Mouse (Mus musculus): ENCODE results near the gene H2-Oa. TPM values are rescaled to one million over a fixed set of nuclear protein-coding genes. Genes with fewer than 3 reads are reported as not detected.
"Not testable (repeated sequence)": the region's sequence is repeated elsewhere in the genome, so short reads cannot be mapped to it uniquely, and the experiment has no call there.

The H2-Oa gene
- total RNA-seq, 2 experiments from 2014 or later = not detected

DNA sequence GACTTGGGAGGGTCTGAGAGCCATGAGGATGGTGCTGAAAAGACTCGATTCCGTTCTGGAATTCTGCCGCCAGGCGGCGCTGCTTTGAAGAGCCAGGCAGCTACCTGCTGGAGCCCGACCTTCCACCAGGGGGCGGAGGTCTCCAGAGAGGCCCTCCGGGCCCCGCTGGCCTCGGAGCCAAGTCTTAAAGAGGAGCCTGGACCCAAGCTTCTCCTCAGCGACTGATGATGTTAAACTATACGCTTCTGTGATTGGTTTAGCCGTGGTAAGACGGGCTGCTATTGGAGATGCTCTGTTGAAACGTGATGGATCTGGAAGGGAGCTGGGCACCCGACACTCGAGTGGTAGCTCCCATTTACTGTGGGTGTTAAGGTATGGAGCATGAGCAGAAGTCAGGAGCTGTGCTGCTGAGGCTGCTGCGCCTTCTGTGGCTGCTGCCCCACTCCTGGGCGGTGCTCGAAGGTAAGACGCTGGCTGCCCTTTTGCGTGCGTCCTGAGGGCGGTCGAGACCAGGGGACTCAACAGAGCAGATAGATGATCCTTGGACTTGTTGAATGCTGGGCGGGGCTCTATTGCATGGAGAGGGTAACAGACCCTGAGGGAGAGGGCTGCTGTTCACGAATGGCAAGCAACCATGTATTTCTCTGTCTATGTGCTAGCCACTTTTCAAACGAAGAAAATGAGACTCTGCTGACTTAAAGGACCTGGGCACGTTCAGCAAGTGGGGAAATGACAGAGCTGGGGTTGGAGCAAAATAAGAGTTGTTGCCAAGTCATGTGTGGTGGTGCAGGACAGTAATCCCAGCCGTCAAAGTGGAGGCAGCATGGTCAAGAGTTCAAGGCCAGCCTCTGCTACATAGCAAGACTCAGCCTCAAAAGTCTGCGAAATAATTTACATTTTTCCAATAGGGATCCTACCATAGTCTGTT lies 43.4 kb downstream of the H2-Oa start:
- intact Hi-C loops (cut with DNase I) = loop anchor here (2.0 kb wide), 1 partner anchor 31 kb away; no protein-coding TSS in a partner anchor

DNA sequence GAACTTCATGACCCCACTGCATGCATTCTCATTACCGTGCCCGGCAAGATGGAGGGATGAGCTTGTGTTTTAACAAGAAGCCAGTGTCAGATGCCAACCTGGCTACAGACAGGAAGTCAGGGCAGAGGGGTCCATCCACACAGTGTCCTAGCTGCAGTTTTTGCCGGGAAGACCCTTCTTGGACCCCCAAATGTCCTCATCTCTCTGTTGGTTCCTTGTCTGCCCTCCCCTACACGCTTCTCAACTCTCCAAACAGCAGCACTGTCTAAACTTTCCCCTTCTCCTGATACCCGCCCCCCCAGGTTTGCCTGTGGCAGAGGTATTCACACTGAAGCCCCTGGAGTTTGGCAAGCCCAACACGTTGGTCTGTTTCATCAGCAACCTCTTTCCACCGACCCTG lies 45.5 kb downstream of the H2-Oa start:
- DNase-seq = no peak

More for the DNA sequence above, 43.4 kb downstream of the H2-Oa start:
- DNase-seq = peak; percentile 95 to 98

DNA sequence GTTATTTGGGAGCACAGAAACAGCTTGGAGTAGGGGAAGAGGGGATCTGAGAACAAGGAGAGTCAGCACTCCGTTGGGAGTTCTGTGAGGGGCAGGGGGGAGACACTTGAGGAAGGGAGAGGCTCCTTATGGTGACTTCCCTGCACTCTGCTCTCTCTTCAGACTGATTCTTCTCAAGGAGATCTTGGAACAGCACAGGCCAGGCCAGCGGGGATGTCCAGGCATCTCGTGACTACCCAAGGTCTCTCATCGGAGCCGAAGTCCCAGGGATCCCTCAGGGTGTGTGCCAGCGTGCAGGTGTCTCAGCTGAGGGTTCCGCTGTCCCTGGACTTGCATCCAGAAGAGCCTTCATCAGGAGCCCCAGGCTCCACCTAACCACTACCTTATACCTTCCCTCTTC lies 46.5 kb downstream of the H2-Oa start:
- DNase-seq = no peak
- intact Hi-C loops (cut with DNase I) = no loop called here

More for the DNA sequence above, 45.5 kb downstream of the H2-Oa start:
- intact Hi-C loops (cut with DNase I) = no loop called here

DNA sequence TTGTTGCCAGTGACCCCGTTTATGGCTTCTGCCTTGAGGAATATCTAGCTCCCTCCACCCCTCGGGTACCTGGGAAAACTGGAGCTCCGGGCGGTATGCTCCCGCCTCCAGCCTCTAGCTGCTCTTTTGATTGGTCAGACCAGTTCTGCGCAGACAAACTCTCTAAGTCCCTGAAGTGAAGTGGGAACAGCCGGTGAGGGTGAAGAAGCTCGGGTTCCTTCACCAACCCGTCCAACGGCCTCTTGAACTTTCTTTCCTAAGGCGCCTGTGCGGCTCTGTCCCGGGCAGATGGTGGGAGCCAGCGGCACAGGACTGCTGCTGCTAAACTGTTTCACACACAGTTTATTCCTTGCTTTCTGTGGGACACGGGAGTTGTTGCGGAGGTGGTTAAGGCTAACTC lies 47.3 kb downstream of the H2-Oa start:
- intact Hi-C loops (cut with DNase I) = no loop called here
- no peak for DNase-seq

DNA sequence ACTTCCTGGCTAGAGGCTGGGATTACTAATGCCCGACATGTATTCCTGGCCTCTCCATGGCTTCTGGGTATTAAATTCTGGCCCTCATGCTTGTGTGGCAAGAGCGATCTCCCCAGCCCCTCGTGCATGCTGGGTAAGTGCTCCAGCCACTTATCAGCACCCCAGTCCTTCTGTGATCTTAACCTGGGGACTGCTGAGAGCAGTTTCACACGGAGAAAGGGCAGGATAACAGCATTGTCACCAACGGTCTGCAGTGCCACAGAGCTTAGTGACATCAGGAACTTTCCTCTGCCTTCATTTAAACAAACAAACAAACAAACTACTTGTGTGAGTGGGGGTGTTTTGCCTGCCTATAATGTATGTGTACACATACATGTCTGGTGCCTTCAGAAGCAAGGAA lies 48.1 kb downstream of the H2-Oa start:
- no peak for DNase-seq
- intact Hi-C loops (cut with DNase I) = no loop called here

DNA sequence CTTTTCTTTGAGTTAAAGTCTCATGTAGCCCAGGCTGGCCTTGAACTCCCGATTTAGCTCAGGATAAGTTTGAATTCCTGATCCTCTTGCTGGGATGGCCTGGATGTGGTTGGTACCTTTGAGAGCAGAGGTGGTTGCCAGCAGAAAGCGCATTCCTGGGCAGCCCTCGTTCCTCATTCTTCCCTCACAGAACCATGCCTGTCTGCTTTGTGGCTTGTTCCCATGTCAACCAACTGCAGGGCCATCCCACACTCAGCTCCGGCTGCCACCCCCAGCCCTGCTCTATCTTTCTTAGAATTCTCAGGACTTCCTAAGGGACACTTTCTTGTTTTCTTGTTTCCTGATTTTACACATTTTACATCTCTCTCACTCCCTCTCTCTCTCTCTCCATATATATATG lies 49.3 kb downstream of the H2-Oa start:
- intact Hi-C loops (cut with DNase I) = no loop called here
- no peak for DNase-seq

DNA sequence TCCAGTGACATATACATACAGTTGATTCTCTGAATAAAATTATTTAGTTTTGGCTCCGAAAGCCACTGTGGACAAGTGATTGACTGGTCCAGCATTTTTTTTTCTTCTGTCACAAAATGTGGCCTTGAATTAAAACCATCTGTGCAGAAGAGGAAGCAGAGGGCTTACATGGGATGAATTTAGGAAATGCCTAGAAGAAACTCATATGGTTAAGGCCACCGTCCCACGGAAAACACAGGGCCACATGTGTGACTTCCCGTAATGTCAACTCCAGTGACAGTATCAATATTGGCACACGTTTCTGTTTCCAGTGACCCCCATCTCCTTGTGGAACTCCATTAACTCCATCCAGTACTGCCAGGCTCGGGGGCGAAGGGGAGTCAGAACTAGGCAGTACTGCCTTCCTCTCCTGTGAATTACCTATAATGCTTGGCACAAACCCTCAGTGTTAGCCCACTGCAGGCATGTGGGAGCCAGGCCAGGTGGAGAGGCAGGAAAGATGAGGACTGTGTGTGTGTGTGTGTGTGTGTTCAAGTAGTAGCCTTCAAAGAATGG lies 50.4 kb downstream of the H2-Oa start:
- no peak for DNase-seq
- intact Hi-C loops (cut with DNase I) = no loop called here

DNA sequence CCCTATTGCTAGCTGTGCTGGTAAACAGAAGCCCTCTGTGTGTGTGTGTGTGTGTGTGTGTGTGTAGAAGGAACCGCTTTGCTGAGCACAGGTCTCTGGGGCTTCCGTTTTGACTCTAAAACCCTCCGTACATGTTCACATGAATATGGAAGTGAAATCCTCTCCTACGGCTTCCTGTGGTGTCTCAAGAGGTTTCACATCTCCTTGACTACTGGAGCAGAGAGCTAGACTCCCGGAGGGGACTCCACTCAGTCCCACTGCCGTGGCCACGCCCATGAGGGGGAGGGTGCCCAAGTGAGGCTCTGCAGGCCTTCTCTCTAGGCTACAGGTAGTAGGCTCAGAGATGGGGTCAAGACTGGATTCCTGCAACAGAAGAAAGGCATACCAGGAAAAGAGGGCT lies 50.9 kb downstream of the H2-Oa start, which contains the start of gene H2-DMb2:
Gene H2-DMb2, plus strand, starts transcription at position 275 of the 400 bp plus-strand sequence.
- intact Hi-C loops (cut with DNase I) = no loop called here
- DNase-seq = peak in 1 of 2 experiments; percentile 38

DNA sequence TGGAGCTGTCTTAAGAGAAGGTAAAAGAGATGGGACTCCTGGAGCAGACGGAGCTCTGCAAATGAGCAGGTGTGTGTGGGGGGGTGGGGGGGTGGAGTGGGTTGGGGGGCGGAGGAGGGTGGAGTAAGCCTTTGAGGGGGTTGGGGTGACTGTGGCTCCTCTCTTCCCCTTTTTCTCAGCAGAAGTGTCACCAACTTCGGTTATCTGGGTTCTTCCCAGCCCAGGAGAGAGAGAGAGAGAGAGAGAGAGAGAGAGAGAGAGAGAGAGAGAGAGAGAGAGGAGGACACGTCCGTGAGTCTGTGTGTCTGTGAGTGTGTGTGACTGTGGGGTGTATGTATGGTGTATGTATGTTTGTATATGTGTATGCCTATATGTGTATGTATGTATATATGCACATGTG lies 51.3 kb downstream of the H2-Oa start:
- DNase-seq = no peak
- intact Hi-C loops (cut with DNase I) = no loop called here

DNA sequence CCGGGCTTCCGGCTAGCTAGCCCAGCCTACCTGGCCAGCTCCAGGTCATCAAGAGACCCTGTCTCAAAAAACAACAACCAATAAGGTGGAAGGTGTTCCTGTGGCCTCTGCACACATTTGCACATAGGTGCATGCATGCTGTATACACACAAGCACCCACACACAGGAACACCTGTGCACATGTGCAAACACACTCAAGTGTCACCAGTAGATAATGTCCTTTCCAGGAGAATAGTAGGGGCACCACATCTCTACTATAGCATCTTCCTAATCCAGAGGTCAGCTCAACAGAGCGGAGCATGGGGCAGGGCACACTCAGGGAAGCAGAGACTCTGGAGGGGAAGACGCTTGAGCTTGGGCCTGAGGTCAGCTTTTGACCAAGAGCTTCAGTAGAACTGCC lies 52.1 kb downstream of the H2-Oa start:
- intact Hi-C loops (cut with DNase I); DNase-seq: not testable (repeated sequence)

Other genes starting within 250 kb of the H2-Oa start
- gene Cd320, start 249.2 kb upstream of the H2-Oa start, total RNA-seq (2021) = 10 to 100 TPM; 13.3 to 15.2 TPM
- not detected for gene Gm7029, start 218.5 kb upstream of the H2-Oa start, total RNA-seq (2021)
- gene Kifc1, start 201.7 kb upstream of the H2-Oa start, total RNA-seq (2021) = 1 to 10 TPM in 1 of 2 experiments, under 1 TPM in 1; 0.74 to 1.1 TPM
- not detected for gene Platr17, start 187.2 kb upstream of the H2-Oa start, total RNA-seq (2021)
- 10 to 100 TPM in 1 of 2 experiments, 1 to 10 TPM in 1; 9.3 to 11.3 TPM for gene Daxx, start 182.9 kb upstream of the H2-Oa start, total RNA-seq (2021)
- gene Tapbp, start 176.4 kb upstream of the H2-Oa start, total RNA-seq (2021) = 10 to 100 TPM; 31.8 to 34.7 TPM
- 10 to 100 TPM; 12.6 to 16.6 TPM for gene Zbtb22, start 176.4 kb upstream of the H2-Oa start, total RNA-seq (2021)
- 10 to 100 TPM; 26.5 to 28.3 TPM for gene Rgl2, start 162.8 kb upstream of the H2-Oa start, total RNA-seq (2021)
- gene Pfdn6, start 152.0 kb upstream of the H2-Oa start, total RNA-seq (2021) = 10 to 100 TPM; 56.7 to 58.6 TPM
- gene Wdr46, start 151.7 kb upstream of the H2-Oa start, total RNA-seq (2021) = 1 to 10 TPM; 8.4 to 9.7 TPM
- gene B3galt4, start 140.9 kb upstream of the H2-Oa start, total RNA-seq (2021) = 1 to 10 TPM; 1.5 to 1.6 TPM
- gene Vps52, start 136.5 kb upstream of the H2-Oa start, total RNA-seq (2021) = 10 to 100 TPM; 30.5 to 30.6 TPM
- gene Rps18, start 136.3 kb upstream of the H2-Oa start, total RNA-seq (2021) = 100 to 1,000 TPM; 282 to 369 TPM
- 10 to 100 TPM; 25.6 to 32.9 TPM for gene H2-K1, start 92.0 kb upstream of the H2-Oa start, total RNA-seq (2021)
- gene Ring1, start 67.7 kb upstream of the H2-Oa start, total RNA-seq (2021) = 10 to 100 TPM; 11.7 to 12.4 TPM
- gene H2-Ke6, start 64.3 kb upstream of the H2-Oa start, total RNA-seq (2021) = 10 to 100 TPM; 55.5 to 64.2 TPM
- 10 to 100 TPM; 40.8 to 45.2 TPM for gene Slc39a7, start 60.7 kb upstream of the H2-Oa start, total RNA-seq (2021)
- gene Rxrb, start 60.5 kb upstream of the H2-Oa start, total RNA-seq (2021) = 10 to 100 TPM; 34.5 to 35.3 TPM
- gene Col11a2, start 52.9 kb upstream of the H2-Oa start, total RNA-seq (2021) = 1 to 10 TPM; 9.3 to 9.6 TPM
- 1 to 10 TPM; 3.6 to 4.9 TPM for gene H2-DMa, start 27.2 kb downstream of the H2-Oa start, total RNA-seq (2021)
- 10 to 100 TPM; 63.2 to 74.1 TPM for gene Brd2, start 30.3 kb downstream of the H2-Oa start, total RNA-seq (2021)
- gene H2-DMb2, start 51.0 kb downstream of the H2-Oa start, total RNA-seq (2021) = under 1 TPM; 0.35 to 0.48 TPM
- gene H2-DMb1, start 60.7 kb downstream of the H2-Oa start, total RNA-seq (2021) = 1 to 10 TPM in 1 of 2 experiments, under 1 TPM in 1; 0.71 to 1.2 TPM
- 1 to 10 TPM; 1.6 to 1.8 TPM for gene Tap1, start 95.2 kb downstream of the H2-Oa start, total RNA-seq (2021)
- 1 to 10 TPM; 1.0 to 1.9 TPM for gene Psmb9, start 95.4 kb downstream of the H2-Oa start, total RNA-seq (2021)
- 1 to 10 TPM; 3.1 to 3.5 TPM for gene Psmb8, start 105.4 kb downstream of the H2-Oa start, total RNA-seq (2021)
- 1 to 10 TPM; 4.9 to 6.1 TPM for gene Tap2, start 111.2 kb downstream of the H2-Oa start, total RNA-seq (2021)
- gene H2-Ob, start 146.6 kb downstream of the H2-Oa start, total RNA-seq (2021) = under 1 TPM in 1 of 2 experiments, not detected in 1; 0.27 TPM
- gene H2-Ab1, start 165.3 kb downstream of the H2-Oa start, total RNA-seq (2021) = 1 to 10 TPM; 5.7 to 6.6 TPM
- gene H2-Aa, start 195.5 kb downstream of the H2-Oa start, total RNA-seq (2021) = 1 to 10 TPM; 6.0 to 6.9 TPM
- 1 to 10 TPM; 6.8 to 7.0 TPM for gene H2-Eb1, start 213.5 kb downstream of the H2-Oa start, total RNA-seq (2021)
- gene H2-Eb2, start 233.3 kb downstream of the H2-Oa start, total RNA-seq (2021) = not detected